Mouse (Mus musculus): ENCODE results near the gene Prkg1.

GRCm38 (mm10) chr19:31228385-31228784 lies 536.4 kb downstream of the Prkg1 start:
- TF ChIP-seq MAFK (IDR thresholded peaks at IDR 0.05; ENCODE audit: insufficient read depth, low read depth, low read length) (no peak), ZNF384 (IDR thresholded peaks at IDR 0.05; ENCODE audit: low read depth, low read length) (no peak)

All from ES-E14 (cell line).